Mouse (Mus musculus): Measurements from ENCODE around the gene Ache. TPM values are rescaled to one million over a fixed set of nuclear protein-coding genes. Genes with fewer than 3 reads are reported as not detected.

Gene Ache
- polyA plus RNA-seq, 1 experiment from 2014 or later: 17.2 TPM

DNA sequence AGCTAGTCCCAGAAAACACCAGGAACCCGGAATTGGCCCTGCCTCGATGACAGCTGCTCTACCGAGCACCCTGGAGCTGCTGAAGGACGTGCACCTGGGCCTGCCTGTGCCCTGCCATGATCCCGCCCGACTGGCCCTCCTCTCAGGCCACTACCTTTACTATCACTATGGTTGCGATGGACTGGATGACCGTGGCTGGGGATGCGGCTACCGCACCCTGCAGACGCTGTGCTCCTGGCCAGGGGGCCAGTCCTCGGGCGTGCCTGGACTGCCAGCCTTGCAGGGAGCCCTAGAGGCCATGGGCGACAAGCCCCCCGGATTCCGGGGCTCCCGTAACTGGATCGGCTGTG, 7.4 kb downstream of the Ache start:
- peaks cover 34% of the 10 kb centered on the region for H3K36me3 ChIP-seq (ENCODE audit: control insufficient read depth, insufficient read depth)

DNA sequence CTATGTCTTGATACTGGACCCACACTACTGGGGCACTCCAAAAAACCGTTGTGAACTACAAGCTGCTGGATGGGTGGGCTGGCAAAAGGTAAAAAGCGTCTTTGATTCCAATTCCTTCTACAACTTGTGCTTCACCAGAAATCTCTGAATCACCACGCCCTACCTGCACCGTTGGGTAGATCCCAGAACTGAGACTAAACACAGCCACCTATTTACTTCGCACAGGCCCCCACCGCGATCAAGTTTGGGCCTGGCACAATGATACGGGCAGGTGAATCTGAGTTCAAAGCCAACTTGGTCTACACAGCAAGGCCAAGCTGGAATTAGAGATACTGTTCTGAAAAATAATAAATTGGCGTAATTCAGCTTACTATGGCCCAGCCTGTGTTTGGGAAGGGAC, 8.0 kb downstream of the Ache start:
- Histone ChIP-seq H3K27ac (ENCODE audit: low read length) (no peak overlapping the region), H3K4me2 (ENCODE audit: low read length) (peak overlapping the region; percentile 99; the same call in 1 of the 2 replicates), H3K27me3 (replicated peaks; ENCODE audit: control insufficient read depth, insufficient read depth, low read length) (peaks cover 2% of the 10 kb centered on the region), H3K4me1 (replicated peaks; ENCODE audit: control insufficient read depth, insufficient read depth, low read length) (peaks cover 18% of the 10 kb centered on the region), H3K9me3 (ENCODE audit: control insufficient read depth, low read length) (no peaks in the 10 kb centered on the region), H3K9ac (replicated peaks; ENCODE audit: low read depth, low read length) (peak overlapping the region; percentile 76), H3K36me3 (ENCODE audit: control insufficient read depth, insufficient read depth) (peaks cover 40% of the 10 kb centered on the region), H3K4me3 (replicated peaks; ENCODE audit: low read length) (no peak overlapping the region)
- 78% methylated on average over 9 of the region's 9 CpGs for WGBS
- no peak for ATAC-seq

More for the DNA sequence above, 7.4 kb downstream of the Ache start:
- no peaks in the 10 kb centered on the region for H3K9me3 ChIP-seq (ENCODE audit: control insufficient read depth, low read length)
- no peak; the same call in none of the 2 replicates for ATAC-seq
- peaks cover 8% of the 10 kb centered on the region for H3K27me3 ChIP-seq (replicated peaks; ENCODE audit: control insufficient read depth, insufficient read depth, low read length)
- H3K4me3 ChIP-seq (replicated peaks; ENCODE audit: low read length): peak overlapping the region; percentile 71
- peak overlapping the region; percentile 99 for H3K4me2 ChIP-seq (ENCODE audit: low read length)
- peak overlapping the region; percentile 85 for H3K27ac ChIP-seq (ENCODE audit: low read length)
- WGBS: 6% methylated on average over 18 of the region's 18 CpGs
- peaks cover 18% of the 10 kb centered on the region for H3K4me1 ChIP-seq (replicated peaks; ENCODE audit: control insufficient read depth, insufficient read depth, low read length)
- H3K9ac ChIP-seq (replicated peaks; ENCODE audit: low read depth, low read length): peak overlapping the region; percentile 76

DNA sequence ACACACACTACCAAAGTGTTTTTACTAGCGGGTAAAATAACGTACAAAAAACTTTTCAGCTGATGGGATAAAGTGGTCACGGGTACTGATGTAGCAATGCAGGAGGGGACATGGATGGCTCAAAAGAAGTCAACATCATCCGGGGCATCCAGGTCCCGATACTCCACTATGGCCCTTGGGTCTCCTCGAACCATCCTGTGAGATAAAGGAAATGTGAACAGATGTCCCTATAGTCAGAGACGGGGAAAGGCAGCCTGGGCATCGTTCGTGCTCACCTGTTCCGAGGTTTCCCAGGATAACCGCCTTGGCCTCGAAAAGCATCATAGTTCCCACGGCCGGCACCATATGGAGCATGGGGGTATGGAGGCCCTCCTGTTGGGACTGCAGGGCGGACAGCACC, 8.4 kb downstream of the Ache start:
- H3K27me3 ChIP-seq (replicated peaks; ENCODE audit: control insufficient read depth, insufficient read depth, low read length): no peaks in the 10 kb centered on the region; the same call in 1 of the 2 replicates
- no peak for ATAC-seq
- peaks cover 18% of the 10 kb centered on the region for H3K4me1 ChIP-seq (replicated peaks; ENCODE audit: control insufficient read depth, insufficient read depth, low read length)
- no peaks in the 10 kb centered on the region for H3K9me3 ChIP-seq (ENCODE audit: control insufficient read depth, low read length)
- H3K27ac ChIP-seq (ENCODE audit: low read length): no peak overlapping the region
- H3K36me3 ChIP-seq (ENCODE audit: control insufficient read depth, insufficient read depth): peaks cover 44% of the 10 kb centered on the region
- 91% methylated on average over 15 of the region's 15 CpGs for WGBS
- no peak overlapping the region for H3K4me2 ChIP-seq (ENCODE audit: low read length)
- no peak overlapping the region for H3K4me3 ChIP-seq (replicated peaks; ENCODE audit: low read length)
- H3K9ac ChIP-seq (replicated peaks; ENCODE audit: low read depth, low read length): no peak overlapping the region

- peaks cover 58% of the 10 kb centered on the region for H3K36me3 ChIP-seq (ENCODE audit: control insufficient read depth, insufficient read depth)
- H3K27ac ChIP-seq (ENCODE audit: low read length): no peak overlapping the region
- H3K9me3 ChIP-seq (ENCODE audit: control insufficient read depth, low read length): no peaks in the 10 kb centered on the region
- peaks cover 18% of the 10 kb centered on the region for H3K4me1 ChIP-seq (replicated peaks; ENCODE audit: control insufficient read depth, insufficient read depth, low read length)
- no peak for ATAC-seq
- 92% methylated on average over 14 of the region's 14 CpGs for WGBS
- no peak overlapping the region for H3K4me3 ChIP-seq (replicated peaks; ENCODE audit: low read length)
- H3K27me3 ChIP-seq (replicated peaks; ENCODE audit: control insufficient read depth, insufficient read depth, low read length): no peaks in the 10 kb centered on the region; the same call in 1 of the 2 replicates
- no peak overlapping the region for H3K9ac ChIP-seq (replicated peaks; ENCODE audit: low read depth, low read length)
- no peak overlapping the region for H3K4me2 ChIP-seq (ENCODE audit: low read length)
Observed at GRCm38 (mm10) chr5:137297126-137297525, 9.8 kb downstream of the Ache start.

- H3K9me3 ChIP-seq (ENCODE audit: control insufficient read depth, low read length): no peaks in the 10 kb centered on the region
- no peak overlapping the region for H3K27ac ChIP-seq (ENCODE audit: low read length)
- 88% methylated on average over 7 of the region's 7 CpGs for WGBS
- ATAC-seq: no peak
- H3K27me3 ChIP-seq (replicated peaks; ENCODE audit: control insufficient read depth, insufficient read depth, low read length): no peaks in the 10 kb centered on the region
- H3K4me3 ChIP-seq (replicated peaks; ENCODE audit: low read length): no peak overlapping the region
- no peak overlapping the region for H3K9ac ChIP-seq (replicated peaks; ENCODE audit: low read depth, low read length)
- H3K36me3 ChIP-seq (ENCODE audit: control insufficient read depth, insufficient read depth): peaks cover 66% of the 10 kb centered on the region
- H3K4me1 ChIP-seq (replicated peaks; ENCODE audit: control insufficient read depth, insufficient read depth, low read length): peaks cover 5% of the 10 kb centered on the region
- no peak overlapping the region for H3K4me2 ChIP-seq (ENCODE audit: low read length)
Observed at GRCm38 (mm10) chr5:137299240-137299639, 11.9 kb downstream of the Ache start.

DNA sequence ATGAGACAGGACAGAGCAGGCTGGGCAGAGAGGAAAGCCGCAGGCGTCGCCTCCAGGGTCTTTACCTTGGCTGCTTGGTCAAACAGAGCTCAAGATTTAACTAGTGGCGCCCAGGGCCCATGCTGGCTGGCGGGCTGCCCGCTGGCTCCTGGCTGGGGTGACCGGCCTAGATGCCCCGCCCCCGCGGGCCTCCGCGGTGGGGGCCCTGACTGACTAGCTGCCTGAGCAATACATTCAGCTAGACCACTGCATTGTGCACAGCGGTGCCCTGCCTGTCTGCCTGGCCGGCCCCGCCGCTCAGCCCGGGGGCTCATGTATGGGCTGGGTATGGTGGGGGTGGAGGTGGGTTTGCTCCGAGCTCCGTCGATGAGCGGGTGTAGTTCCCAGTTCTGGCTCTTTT, 13.9 kb downstream of the Ache start:
- H3K4me3 ChIP-seq (replicated peaks; ENCODE audit: low read length): no peak overlapping the region
- ATAC-seq: peak; percentile 49; the same call in 1 of the 2 replicates
- H3K9ac ChIP-seq (replicated peaks; ENCODE audit: low read depth, low read length): no peak overlapping the region
- H3K9me3 ChIP-seq (ENCODE audit: control insufficient read depth, low read length): no peaks in the 10 kb centered on the region
- no peak overlapping the region for H3K27ac ChIP-seq (ENCODE audit: low read length)
- WGBS: 49% methylated on average over 21 of the region's 21 CpGs
- no peaks in the 10 kb centered on the region for H3K27me3 ChIP-seq (replicated peaks; ENCODE audit: control insufficient read depth, insufficient read depth, low read length)
- H3K4me1 ChIP-seq (replicated peaks; ENCODE audit: control insufficient read depth, insufficient read depth, low read length): peaks cover 18% of the 10 kb centered on the region
- no peak overlapping the region for H3K4me2 ChIP-seq (ENCODE audit: low read length)
- peaks cover 56% of the 10 kb centered on the region for H3K36me3 ChIP-seq (ENCODE audit: control insufficient read depth, insufficient read depth)

DNA sequence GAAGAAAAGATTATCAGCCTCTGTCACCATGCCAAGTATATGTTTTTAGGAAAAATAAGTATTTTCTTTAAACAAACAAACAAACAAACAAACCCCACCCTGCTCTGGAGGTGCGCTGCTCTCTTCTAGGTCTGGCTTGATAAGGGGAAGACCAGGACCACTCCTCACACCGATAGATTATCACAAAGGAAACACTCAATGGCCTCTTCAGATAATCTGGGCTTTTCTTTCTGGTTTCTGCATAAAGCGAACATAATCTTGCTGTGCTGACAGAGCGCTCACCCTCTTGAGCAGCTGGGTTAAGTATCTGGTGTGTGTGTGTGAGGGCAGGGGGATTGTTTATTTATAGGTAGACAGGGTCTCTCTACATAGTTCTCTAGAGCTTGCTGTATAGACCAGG, 16.3 kb downstream of the Ache start:
- Histone ChIP-seq H3K4me1 (replicated peaks; ENCODE audit: control insufficient read depth, insufficient read depth, low read length) (peaks cover 25% of the 10 kb centered on the region), H3K4me3 (replicated peaks; ENCODE audit: low read length) (no peak overlapping the region), H3K27me3 (replicated peaks; ENCODE audit: control insufficient read depth, insufficient read depth, low read length) (no peaks in the 10 kb centered on the region), H3K9me3 (ENCODE audit: control insufficient read depth, low read length) (no peaks in the 10 kb centered on the region), H3K9ac (replicated peaks; ENCODE audit: low read depth, low read length) (no peak overlapping the region), H3K4me2 (ENCODE audit: low read length) (no peak overlapping the region), H3K27ac (ENCODE audit: low read length) (no peak overlapping the region), H3K36me3 (ENCODE audit: control insufficient read depth, insufficient read depth) (peaks cover 32% of the 10 kb centered on the region)
- 82% methylated on average over 4 of the region's 4 CpGs for WGBS
- no peak for ATAC-seq

- Histone ChIP-seq H3K4me1 (replicated peaks; ENCODE audit: control insufficient read depth, insufficient read depth, low read length) (peaks cover 25% of the 10 kb centered on the region), H3K9me3 (ENCODE audit: control insufficient read depth, low read length) (no peaks in the 10 kb centered on the region), H3K9ac (replicated peaks; ENCODE audit: low read depth, low read length) (no peak overlapping the region), H3K4me2 (ENCODE audit: low read length) (no peak overlapping the region), H3K27ac (ENCODE audit: low read length) (no peak overlapping the region), H3K4me3 (replicated peaks; ENCODE audit: low read length) (no peak overlapping the region), H3K36me3 (ENCODE audit: control insufficient read depth, insufficient read depth) (peaks cover 32% of the 10 kb centered on the region), H3K27me3 (replicated peaks; ENCODE audit: control insufficient read depth, insufficient read depth, low read length) (no peaks in the 10 kb centered on the region)
- 78% methylated on average over 3 of the region's 3 CpGs for WGBS
- no peak for ATAC-seq
Observed at GRCm38 (mm10) chr5:137304165-137304564, 16.8 kb downstream of the Ache start.

DNA sequence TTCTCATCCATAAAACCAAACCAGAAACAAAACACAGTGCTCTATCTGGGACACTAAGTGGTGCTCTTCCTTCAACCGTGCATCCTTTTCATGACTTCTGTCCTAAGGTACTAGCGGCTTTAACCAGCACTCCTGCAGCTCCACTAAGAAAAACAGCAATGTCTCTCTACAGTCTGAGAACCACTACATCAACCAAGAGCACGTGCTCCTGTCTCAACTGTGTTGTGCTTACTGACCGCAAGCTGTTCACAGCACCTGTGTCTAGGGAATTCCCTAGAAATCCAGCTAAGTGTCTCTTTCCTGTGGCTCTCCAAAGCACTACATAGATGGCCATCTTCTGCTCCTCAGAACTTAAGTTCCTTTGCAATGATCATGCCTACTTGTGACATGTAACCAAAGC, 17.5 kb downstream of the Ache start:
- Histone ChIP-seq H3K4me1 (replicated peaks; ENCODE audit: control insufficient read depth, insufficient read depth, low read length) (peaks cover 25% of the 10 kb centered on the region), H3K4me2 (ENCODE audit: low read length) (peak overlapping the region; percentile 91), H3K4me3 (replicated peaks; ENCODE audit: low read length) (no peak overlapping the region), H3K27me3 (replicated peaks; ENCODE audit: control insufficient read depth, insufficient read depth, low read length) (no peaks in the 10 kb centered on the region), H3K9me3 (ENCODE audit: control insufficient read depth, low read length) (no peaks in the 10 kb centered on the region), H3K9ac (replicated peaks; ENCODE audit: low read depth, low read length) (0 out of 2 replicates have a peak overlapping the region, but pooled peaks have one; percentile 3), H3K27ac (ENCODE audit: low read length) (no peak overlapping the region), H3K36me3 (ENCODE audit: control insufficient read depth, insufficient read depth) (peaks cover 30% of the 10 kb centered on the region)
- WGBS: 65% methylated on average over 4 of the region's 4 CpGs
- ATAC-seq: no peak

GRCm38 (mm10) chr5:137305822-137306221, 18.5 kb downstream of the Ache start:
- H3K36me3 ChIP-seq (ENCODE audit: control insufficient read depth, insufficient read depth): peaks cover 20% of the 10 kb centered on the region
- H3K4me3 ChIP-seq (replicated peaks; ENCODE audit: low read length): peak overlapping the region; percentile 86
- WGBS: 74% methylated on average over 3 of the region's 3 CpGs
- H3K27ac ChIP-seq (ENCODE audit: low read length): no peak overlapping the region
- peaks cover 25% of the 10 kb centered on the region for H3K4me1 ChIP-seq (replicated peaks; ENCODE audit: control insufficient read depth, insufficient read depth, low read length)
- no peak for ATAC-seq
- no peak overlapping the region for H3K9ac ChIP-seq (replicated peaks; ENCODE audit: low read depth, low read length)
- H3K4me2 ChIP-seq (ENCODE audit: low read length): peak overlapping the region; percentile 91
- H3K27me3 ChIP-seq (replicated peaks; ENCODE audit: control insufficient read depth, insufficient read depth, low read length): no peaks in the 10 kb centered on the region
- H3K9me3 ChIP-seq (ENCODE audit: control insufficient read depth, low read length): no peaks in the 10 kb centered on the region
